Mouse (Mus musculus): ENCODE results near the gene Gin1. TPM values are rescaled to one million over a fixed set of nuclear protein-coding genes. Genes with fewer than 3 reads are reported as not detected.

Gin1 gene
- 5.3 and 17.8 TPM in 2 replicates for polyA plus RNA-seq (2011; ENCODE audit: insufficient read depth, insufficient read length, low replicate concordance, missing spikeins)

DNA sequence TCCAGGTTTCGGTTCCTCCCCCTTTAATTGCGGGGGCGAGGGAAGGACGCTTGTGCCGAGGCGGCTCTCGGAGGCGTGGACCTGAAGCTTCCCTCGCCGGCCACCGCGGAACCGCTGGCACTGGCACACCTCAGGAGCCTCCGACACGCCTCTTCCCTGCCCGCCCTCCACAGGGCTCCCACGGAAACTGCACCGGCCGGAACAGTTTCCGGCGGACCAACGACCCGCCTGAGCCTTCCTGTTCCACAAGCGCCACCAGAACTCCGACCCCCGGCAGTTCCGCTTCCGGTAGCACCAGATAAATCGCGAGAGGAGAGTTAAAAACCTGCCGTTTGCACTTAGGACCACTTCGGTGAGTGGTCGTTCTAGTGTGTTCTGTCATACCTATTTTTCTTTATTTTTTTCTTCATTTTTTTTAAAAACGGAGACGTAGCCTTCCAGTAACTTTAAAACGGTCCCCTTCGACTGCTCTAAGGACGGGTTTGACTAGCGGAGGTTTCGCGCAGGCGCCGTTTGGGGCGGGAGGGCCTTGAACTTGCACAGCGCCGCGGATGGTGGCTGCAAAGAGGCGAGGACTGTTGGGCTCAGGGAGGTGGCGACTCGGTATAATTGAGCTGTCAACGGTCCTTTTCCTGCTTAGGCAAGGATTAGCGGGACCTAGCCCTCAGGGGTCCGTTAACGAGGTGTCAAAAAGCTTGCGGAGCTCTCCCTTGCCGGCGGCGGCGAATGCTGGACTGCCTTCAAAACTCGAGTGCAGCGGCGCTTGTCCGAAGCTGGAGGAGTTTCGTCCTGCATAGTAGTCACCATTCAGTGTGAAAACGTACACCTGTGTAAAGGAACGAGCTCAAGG lies at the start of gene Gin1, which contains the start of gene Ppip5k2:
Gin1 (plus strand) TSS at position 269 of the 850 bp plus-strand sequence.
Ppip5k2 (minus strand) TSS at position 508 of the 850 bp plus-strand sequence.
- WGBS: under 1% methylated on average over 66 of the region's 66 CpGs
- peak within 1 kb of the TSS; percentile 97 for H3K4me3 ChIP-seq (replicated peaks; ENCODE audit: control insufficient read depth, low read depth, low read length)
- H3K4me1 ChIP-seq (ENCODE audit: control insufficient read depth, insufficient read depth, low read length): no peaks in the 10 kb centered on the region; the same call in 1 of the 2 replicates
- peak within 1 kb of the TSS; percentile 74 for H3K27ac ChIP-seq (ENCODE audit: control insufficient read depth, insufficient read depth, low read depth, low read length, poor library complexity)
- TF ChIP-seq CTCF (IDR thresholded peaks at IDR 0.05; ENCODE audit: control insufficient read depth, insufficient read depth, low read length) (peak; percentile 52; the same call in 1 of the 2 replicates), POLR2A (IDR thresholded peaks at IDR 0.05; ENCODE audit: borderline replicate concordance, control insufficient read depth, low read depth, low read length) (peak; percentile 71)

DNA sequence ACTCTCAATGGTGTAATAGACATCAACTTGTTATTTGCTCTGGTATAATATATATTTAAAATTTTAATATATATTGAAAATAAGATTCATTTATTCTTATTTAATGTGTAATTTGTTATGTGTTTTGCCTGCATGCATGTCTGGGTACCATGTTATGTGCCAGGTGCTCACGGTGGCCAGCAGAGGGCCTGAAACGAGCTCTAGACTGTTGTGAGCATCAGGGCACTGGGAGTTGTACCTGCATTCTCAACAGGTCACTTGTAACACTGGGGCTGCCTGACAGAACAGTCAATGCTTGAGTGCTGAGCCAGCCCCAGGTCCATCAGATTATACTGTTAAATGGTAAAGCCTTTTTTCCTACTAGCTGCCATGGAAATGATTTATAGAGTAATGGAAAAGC lies 43.2 kb upstream of the Gin1 start:
- WGBS: 71% methylated on average over 2 of the region's 2 CpGs
- H3K4me1 ChIP-seq (ENCODE audit: control insufficient read depth, insufficient read depth, low read length): no peaks in the 10 kb centered on the region
- no peak overlapping the region for H3K27ac ChIP-seq (ENCODE audit: control insufficient read depth, insufficient read depth, low read depth, low read length, poor library complexity)
- TF ChIP-seq CTCF (IDR thresholded peaks at IDR 0.05; ENCODE audit: control insufficient read depth, insufficient read depth, low read length) (peak; percentile 43; the same call in 1 of the 2 replicates), POLR2A (IDR thresholded peaks at IDR 0.05; ENCODE audit: borderline replicate concordance, control insufficient read depth, low read depth, low read length) (no peak)
- no peak overlapping the region for H3K4me3 ChIP-seq (replicated peaks; ENCODE audit: control insufficient read depth, low read depth, low read length)

DNA sequence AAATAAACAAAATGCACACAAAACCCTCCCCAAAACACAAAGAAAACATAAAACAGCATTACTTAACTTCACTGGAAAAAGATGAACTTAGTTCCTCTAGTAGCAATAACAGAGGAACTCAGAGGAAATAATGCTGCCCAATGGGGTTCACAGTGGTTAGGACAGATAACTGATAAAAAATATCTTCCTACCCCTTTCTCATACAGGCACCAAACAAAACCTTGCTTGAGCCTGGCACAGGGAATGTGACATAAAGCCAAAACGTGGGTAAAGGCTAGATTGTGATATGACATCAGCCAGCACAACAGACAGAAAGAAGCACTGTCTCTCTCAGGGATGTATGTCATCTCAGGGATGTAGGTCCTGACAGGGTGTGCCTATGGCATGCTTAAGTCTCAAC lies 40.6 kb upstream of the Gin1 start:
- H3K27ac ChIP-seq (ENCODE audit: control insufficient read depth, insufficient read depth, low read depth, low read length, poor library complexity): no peak overlapping the region
- H3K4me3 ChIP-seq (replicated peaks; ENCODE audit: control insufficient read depth, low read depth, low read length): no peak overlapping the region
- H3K4me1 ChIP-seq (ENCODE audit: control insufficient read depth, insufficient read depth, low read length): no peaks in the 10 kb centered on the region
- TF ChIP-seq CTCF (IDR thresholded peaks at IDR 0.05; ENCODE audit: control insufficient read depth, insufficient read depth, low read length) (no peak), POLR2A (IDR thresholded peaks at IDR 0.05; ENCODE audit: borderline replicate concordance, control insufficient read depth, low read depth, low read length) (no peak)
- 39% methylated on average over 1 of the region's 1 CpGs for WGBS

DNA sequence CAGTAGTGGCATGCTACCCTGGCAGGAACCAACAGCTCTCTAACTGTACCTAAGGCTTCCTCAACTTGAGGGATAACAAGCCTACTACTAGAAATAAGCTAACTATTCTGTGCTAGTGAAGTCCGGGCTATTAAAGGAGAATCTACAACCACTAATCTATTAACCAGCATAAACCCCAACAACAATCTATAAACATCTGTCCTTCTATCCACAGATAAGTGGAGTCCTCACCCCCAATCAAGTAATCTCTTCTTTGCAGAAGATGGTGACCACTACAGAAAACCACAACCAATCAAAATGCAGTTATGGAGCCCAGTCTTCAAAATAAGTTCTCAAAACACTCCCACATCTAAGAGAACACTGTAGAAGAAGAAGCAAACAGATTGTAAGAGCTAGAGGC lies 26.9 kb upstream of the Gin1 start:
- H3K4me3 ChIP-seq (replicated peaks; ENCODE audit: control insufficient read depth, low read depth, low read length): no peak overlapping the region
- H3K4me1 ChIP-seq (ENCODE audit: control insufficient read depth, insufficient read depth, low read length): no peaks in the 10 kb centered on the region; the same call in 1 of the 2 replicates
- TF ChIP-seq CTCF (IDR thresholded peaks at IDR 0.05; ENCODE audit: control insufficient read depth, insufficient read depth, low read length): no peak
- no peak for TF ChIP-seq POLR2A (IDR thresholded peaks at IDR 0.05; ENCODE audit: borderline replicate concordance, control insufficient read depth, low read depth, low read length)
- no peak overlapping the region for H3K27ac ChIP-seq (ENCODE audit: control insufficient read depth, insufficient read depth, low read depth, low read length, poor library complexity)
- WGBS: 65% methylated on average over 1 of the region's 1 CpGs

DNA sequence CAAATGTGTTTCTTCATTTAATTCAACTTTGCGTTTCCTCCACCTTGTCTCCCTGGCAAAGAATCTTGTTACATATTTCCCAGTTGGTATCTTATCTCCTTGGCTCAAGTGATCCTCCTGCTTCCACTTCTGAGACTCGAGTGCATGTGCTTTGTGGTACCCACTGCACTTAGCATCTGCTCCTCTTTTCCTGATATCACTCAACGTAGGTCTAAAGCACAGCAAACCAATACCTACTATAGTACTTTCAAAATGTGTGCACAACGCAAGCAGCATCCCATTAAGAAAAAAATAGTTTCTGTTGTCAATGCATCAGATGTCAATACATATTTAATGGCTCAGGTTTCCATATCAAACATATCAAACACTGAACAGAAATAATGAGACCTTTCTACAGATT lies 24.3 kb upstream of the Gin1 start:
- H3K27ac ChIP-seq (ENCODE audit: control insufficient read depth, insufficient read depth, low read depth, low read length, poor library complexity): no peak overlapping the region
- H3K4me1 ChIP-seq (ENCODE audit: control insufficient read depth, insufficient read depth, low read length): no peaks in the 10 kb centered on the region; the same call in 1 of the 2 replicates
- no peak overlapping the region for H3K4me3 ChIP-seq (replicated peaks; ENCODE audit: control insufficient read depth, low read depth, low read length)
- 82% methylated on average over 4 of the region's 4 CpGs for WGBS
- TF ChIP-seq POLR2A (IDR thresholded peaks at IDR 0.05; ENCODE audit: borderline replicate concordance, control insufficient read depth, low read depth, low read length): no peak
- no peak for TF ChIP-seq CTCF (IDR thresholded peaks at IDR 0.05; ENCODE audit: control insufficient read depth, insufficient read depth, low read length)

DNA sequence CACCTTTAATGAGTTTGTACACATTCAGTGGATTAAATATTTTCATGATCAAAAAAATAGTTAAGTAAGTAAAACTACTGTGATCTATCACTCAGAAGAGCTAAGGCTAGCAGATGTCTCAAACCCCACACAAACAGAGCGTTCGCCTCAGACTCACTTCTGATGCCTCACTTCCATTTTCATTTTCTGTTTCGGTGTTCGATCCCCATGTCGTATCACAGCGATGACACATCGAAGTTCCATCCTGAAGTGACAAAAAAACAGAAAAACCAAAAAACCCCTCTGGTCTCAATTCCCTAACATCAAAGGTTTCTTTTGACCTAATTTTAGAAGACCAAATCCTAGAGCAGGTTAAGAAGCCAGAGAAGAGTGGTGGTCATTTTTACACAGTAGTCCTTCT lies 23.7 kb upstream of the Gin1 start:
- no peak for TF ChIP-seq POLR2A (IDR thresholded peaks at IDR 0.05; ENCODE audit: borderline replicate concordance, control insufficient read depth, low read depth, low read length)
- no peak for TF ChIP-seq CTCF (IDR thresholded peaks at IDR 0.05; ENCODE audit: control insufficient read depth, insufficient read depth, low read length)

DNA sequence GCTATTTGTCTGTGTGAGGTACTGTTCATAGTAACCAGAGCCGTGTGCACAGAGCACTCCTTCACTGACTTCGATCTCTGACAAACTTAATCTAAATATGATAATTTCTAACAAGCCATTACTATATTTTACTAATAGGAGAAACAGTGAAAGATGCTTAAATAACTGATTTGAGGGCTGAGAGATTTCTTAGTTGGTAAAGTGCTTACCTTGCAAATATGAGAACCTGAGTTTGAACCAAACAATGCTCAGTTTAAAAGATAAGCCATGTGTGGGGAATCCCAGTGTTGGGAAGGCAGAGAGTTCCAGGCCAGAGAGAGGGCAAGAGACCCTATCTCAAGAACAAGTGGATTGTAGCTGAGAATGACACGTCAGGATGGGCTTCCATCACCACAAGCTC lies 21.8 kb upstream of the Gin1 start:
- TF ChIP-seq CTCF (IDR thresholded peaks at IDR 0.05; ENCODE audit: control insufficient read depth, insufficient read depth, low read length): no peak
- no peak for TF ChIP-seq POLR2A (IDR thresholded peaks at IDR 0.05; ENCODE audit: borderline replicate concordance, control insufficient read depth, low read depth, low read length)
- 85% methylated on average over 3 of the region's 3 CpGs for WGBS
- no peak overlapping the region for H3K4me3 ChIP-seq (replicated peaks; ENCODE audit: control insufficient read depth, low read depth, low read length)
- no peaks in the 10 kb centered on the region for H3K4me1 ChIP-seq (ENCODE audit: control insufficient read depth, insufficient read depth, low read length)
- no peak overlapping the region for H3K27ac ChIP-seq (ENCODE audit: control insufficient read depth, insufficient read depth, low read depth, low read length, poor library complexity)

More for the DNA sequence above, 23.7 kb upstream of the Gin1 start:
- no peaks in the 10 kb centered on the region; the same call in 1 of the 2 replicates for H3K4me1 ChIP-seq (ENCODE audit: control insufficient read depth, insufficient read depth, low read length)
- H3K27ac ChIP-seq (ENCODE audit: control insufficient read depth, insufficient read depth, low read depth, low read length, poor library complexity): no peak overlapping the region
- WGBS: 89% methylated on average over 7 of the region's 7 CpGs
- no peak overlapping the region for H3K4me3 ChIP-seq (replicated peaks; ENCODE audit: control insufficient read depth, low read depth, low read length)

DNA sequence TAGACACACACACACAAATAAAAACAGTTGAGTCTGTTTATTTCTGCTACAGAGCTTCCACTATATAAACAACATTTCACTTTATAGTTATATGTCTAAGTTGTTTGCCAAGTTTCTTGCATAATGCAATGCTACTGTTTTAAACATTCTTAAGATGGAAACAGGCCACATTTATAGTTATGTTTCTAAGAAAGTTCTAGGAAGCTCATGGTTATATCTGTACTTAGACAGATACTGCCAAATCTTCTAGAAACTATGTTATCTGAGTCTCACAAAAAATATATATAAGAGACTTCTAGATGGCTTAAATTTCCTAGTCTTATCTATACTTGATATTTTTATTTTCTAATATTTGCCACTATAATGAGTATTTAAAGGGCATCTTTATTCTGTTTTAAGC lies 16.8 kb upstream of the Gin1 start:
- TF ChIP-seq CTCF (IDR thresholded peaks at IDR 0.05; ENCODE audit: control insufficient read depth, insufficient read depth, low read length) (no peak), POLR2A (IDR thresholded peaks at IDR 0.05; ENCODE audit: borderline replicate concordance, control insufficient read depth, low read depth, low read length) (no peak)
- no peak overlapping the region for H3K4me3 ChIP-seq (replicated peaks; ENCODE audit: control insufficient read depth, low read depth, low read length)
- no peak overlapping the region for H3K27ac ChIP-seq (ENCODE audit: control insufficient read depth, insufficient read depth, low read depth, low read length, poor library complexity)
- no peaks in the 10 kb centered on the region for H3K4me1 ChIP-seq (ENCODE audit: control insufficient read depth, insufficient read depth, low read length)

All from bone marrow, adult 2 months (tissue).